Comparison of ENCODE assay signal across 15 mouse cellular contexts in the genomic region with DNA sequence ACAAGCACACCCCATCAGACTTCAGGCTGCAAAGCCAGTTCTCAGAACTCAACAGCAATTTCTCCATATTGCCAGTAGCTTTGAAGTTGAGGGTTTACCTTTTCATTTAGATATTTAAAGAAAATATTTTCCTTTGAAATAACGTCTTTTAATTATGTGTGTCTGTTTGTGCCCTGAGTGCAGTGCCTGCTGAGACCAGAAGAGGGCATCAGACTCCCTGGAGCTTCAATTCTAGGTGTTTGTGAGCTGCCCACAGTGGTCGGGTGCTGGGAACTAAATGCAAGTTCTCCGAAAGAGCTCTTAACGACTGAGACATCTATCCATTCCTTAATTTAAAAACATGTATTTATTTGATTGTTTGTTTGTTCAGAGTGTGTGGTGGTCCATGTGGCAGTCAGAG.
A peak's percentile ranks its signal among the peaks of the same experiment; 100 is the strongest.
DNase-seq lines count a peak whose midpoint lies in the region; ATAC-seq and TF ChIP-seq lines count a peak whose summit lies in the region.
"Had no signal": no experiment of that assay in that cellular context is flagged by ENCODE, and none has a peak within 500 bp of the region (broad histone marks: within the 10 kb centered on the region; RNA-seq: fewer than 3 reads in every experiment).

No protein-coding gene starts in this region.

- H3K27ac ChIP-seq in testis, adult 2 months (ENCODE audit: control insufficient read depth, insufficient read depth, low read depth, low read length), result no peak overlapping the region
- H3K27ac ChIP-seq in MEL (ENCODE audit: control insufficient read depth, low read depth, low read length), result no peak overlapping the region
- H3K27ac ChIP-seq: heart, embryonic 10.5 days; kidney, embryonic 15.5 days; midbrain, embryonic 15.5 days had no signal

- no peak overlapping the region for H3K4me3 ChIP-seq in testis, adult 2 months (ENCODE audit: control insufficient read depth, low read depth, low read length)
- no peak overlapping the region for H3K4me3 ChIP-seq in MEL (ENCODE audit: control insufficient read depth in 1 of 2, insufficient read depth in 1 of 2, low read depth in 2 of 2, low read length in 2 of 2)
- H3K4me3 ChIP-seq: heart, embryonic 10.5 days; kidney, embryonic 15.5 days; midbrain, embryonic 15.5 days had no signal

- H3K9ac ChIP-seq in MEL (ENCODE audit: control insufficient read depth, low read depth, low read length, poor library complexity, severe bottlenecking), result no peak overlapping the region
- H3K9ac ChIP-seq: kidney, embryonic 15.5 days; midbrain, embryonic 15.5 days had no signal

- TF ChIP-seq POLR2A in testis, adult 2 months (IDR thresholded peaks at IDR 0.05; ENCODE audit: control insufficient read depth, low read depth, low read length), result no peak
- TF ChIP-seq POLR2A in MEL (IDR thresholded peaks at IDR 0.05; ENCODE audit: control insufficient read depth in 1 of 2, insufficient read depth in 1 of 2, low read depth in 1 of 2, low read length in 2 of 2, poor library complexity in 1 of 2), result no peak

- H3K27me3 ChIP-seq in testis, adult 2 months (ENCODE audit: control insufficient read depth, insufficient read depth, low read length), result no peaks in the 10 kb centered on the region
- H3K27me3 ChIP-seq in MEL (ENCODE audit: control insufficient read depth in 1 of 2, insufficient read depth in 2 of 2, low read length in 2 of 2), result no peaks in the 10 kb centered on the region
- H3K27me3 ChIP-seq: midbrain, embryonic 15.5 days had no signal

- H3K36me3 ChIP-seq in testis, adult 2 months (ENCODE audit: control insufficient read depth, insufficient read depth, low read length), result no peaks in the 10 kb centered on the region
- no peaks in the 10 kb centered on the region for H3K36me3 ChIP-seq in MEL (ENCODE audit: control insufficient read depth in 1 of 2, insufficient read depth in 2 of 2, low read length in 2 of 2)
- H3K36me3 ChIP-seq: heart, embryonic 10.5 days; kidney, embryonic 15.5 days; midbrain, embryonic 15.5 days had no signal

- H3K9me3 ChIP-seq in MEL (replicated peaks; ENCODE audit: insufficient read depth, low read length), result no peaks in the 10 kb centered on the region
- H3K9me3 ChIP-seq: heart, embryonic 10.5 days; kidney, embryonic 15.5 days; midbrain, embryonic 15.5 days had no signal

- no peak for TF ChIP-seq EP300 in MEL (IDR thresholded peaks at IDR 0.05; ENCODE audit: low read depth in 1 of 2, low read length in 2 of 2)

- ATAC-seq in megakaryocyte, adult 5-6 weeks (ENCODE audit: poor library complexity, severe bottlenecking), result no peak
- ATAC-seq: hindbrain, embryonic 16.5 days; midbrain, embryonic 15.5 days had no signal

- no peaks in the 10 kb centered on the region for H3K4me1 ChIP-seq in testis, adult 2 months (ENCODE audit: control insufficient read depth, insufficient read depth, low read length)
- no peaks in the 10 kb centered on the region for H3K4me1 ChIP-seq in MEL (ENCODE audit: control insufficient read depth in 1 of 2, insufficient read depth in 2 of 2, low read length in 2 of 2)
- H3K4me1 ChIP-seq: kidney, embryonic 15.5 days had no signal

- peak; percentile 10 to 16 for DNase-seq in kidney, postnatal 4 days
- no peak for DNase-seq in kidney, postnatal 25 days
- DNase-seq in testis, postnatal 14 days (ENCODE audit: low spot score), result no peak
- peak; percentile 6 for DNase-seq in MEL (ENCODE audit: low read depth, low spot score)
- no peak for DNase-seq in thymus, postnatal 36 days
- DNase-seq: adrenal gland, adult 2 months; cerebellum, adult 8-10 months; left cerebral cortex, postnatal 4 days; right cerebral cortex, postnatal 14 days had no signal

- no peak; the same call in 1 of the 2 replicates for TF ChIP-seq RAD21 in MEL (IDR thresholded peaks at IDR 0.05; ENCODE audit: low read depth, low read length)

- TF ChIP-seq CTCF in testis, adult 2 months (IDR thresholded peaks at IDR 0.05; ENCODE audit: control insufficient read depth, insufficient read depth, insufficient replicate concordance, low read depth, low read length), result peak; percentile 36; the same call in 1 of the 2 replicates
- TF ChIP-seq CTCF in MEL (IDR thresholded peaks at IDR 0.05 in 2 of 3, conservative IDR thresholded peaks at IDR 0.05 in 1 of 3; ENCODE audit: control insufficient read depth in 1 of 3, insufficient read depth in 1 of 3, low read depth in 2 of 3, low read length in 3 of 3, poor library complexity in 1 of 3, severe bottlenecking in 1 of 3), result peak; percentile 25 to 41 (median 34); a peak in 5 of 6 replicates

- H3K79me2 ChIP-seq in MEL (ENCODE audit: control insufficient read depth, insufficient read depth, low read length, poor library complexity), result no peaks in the 10 kb centered on the region

TF ChIP-seq in MEL, 35 proteins besides CTCF, POLR2A, EP300 and RAD21:
- TF ChIP-seq TCF12 (IDR thresholded peaks at IDR 0.05; ENCODE audit: low read depth, low read length) (no peak), MAFK (IDR thresholded peaks at IDR 0.05; ENCODE audit: borderline replicate concordance, low read depth, low read length) (no peak), MEF2A (IDR thresholded peaks at IDR 0.05; ENCODE audit: extremely low read depth, insufficient replicate concordance, low read depth, low read length, poor library complexity, severe bottlenecking) (no peak), TAL1 (IDR thresholded peaks at IDR 0.05; ENCODE audit: low read length) (no peak), POLR2AphosphoS2 (IDR thresholded peaks at IDR 0.05; ENCODE audit: low read length) (no peak), TBP (IDR thresholded peaks at IDR 0.05; ENCODE audit: low read depth, low read length) (no peak), MYB (IDR thresholded peaks at IDR 0.05; ENCODE audit: low read depth, low read length) (no peak)

Comparison
In these comparisons a context has a peak if more than half of its experiments do, and no peak if none do; other contexts are left out.
1. DNase-seq: peak in kidney, postnatal 4 days (2 of 2) and MEL (single experiment); none in kidney, postnatal 25 days (0 of 2), testis, postnatal 14 days (single experiment) and thymus, postnatal 36 days (0 of 2).